Mouse (Mus musculus) kidney, adult 2 months (tissue): Measurements from ENCODE around the gene BC004004. TPM values are rescaled to one million over a fixed set of nuclear protein-coding genes. Genes with fewer than 3 reads are reported as not detected.

Experiments used
- DNase-seq: peaks from one replicate; pipeline ENCODE4 v3.0.0; 2021
- H3K27ac ChIP-seq: fragments of 200-500 bp; 2 replicates; pipeline ENCODE4 v1.5.1; 2012; ENCODE audit warnings: low read depth, low read length, control low read depth, inconsistent platforms; ENCODE audit not compliant: insufficient read depth
- H3K27me3 ChIP-seq: fragments of 200-500 bp; replicated peaks from 2 replicates; pipeline ENCODE4 v1.6.1; 2012; ENCODE audit warnings: mild to moderate bottlenecking, moderate library complexity, low read length, inconsistent platforms; ENCODE audit not compliant: control insufficient read depth, insufficient read depth
- H3K36me3 ChIP-seq: fragments of 200-500 bp; 2 replicates; pipeline ENCODE4 v1.6.1; 2012; ENCODE audit warnings: mild to moderate bottlenecking, moderate library complexity, low read length, inconsistent platforms; ENCODE audit not compliant: control insufficient read depth, insufficient read depth
- H3K4me1 ChIP-seq: fragments of 200-500 bp; 2 replicates; pipeline ENCODE4 v1.6.1; 2011; ENCODE audit warnings: low read length; ENCODE audit not compliant: control insufficient read depth, insufficient read depth
- H3K4me3 ChIP-seq: fragments of 200-500 bp; 2 replicates; pipeline ENCODE4 v1.5.1; 2011; ENCODE audit warnings: mild to moderate bottlenecking, low read depth, low read length, control low read depth; ENCODE audit not compliant: insufficient read depth
- CTCF ChIP-seq: fragments of 200-500 bp; conservative IDR thresholded peaks from 2 replicates; pipeline ENCODE4 v1.5.1; 2011; ENCODE audit warnings: low read depth, mild to moderate bottlenecking, control low read depth, low read length, moderate library complexity, mixed read lengths; ENCODE audit not compliant: insufficient read depth, insufficient read length
- POLR2A ChIP-seq: fragments of 200-500 bp; IDR thresholded peaks from one replicate; pipeline ENCODE4 v1.6.1; 2011; ENCODE audit warnings: low read depth, low read length, control low read depth
- WGBS: fragments of 180-500 bp; shearing (Covaris S2); methylation state at CpG from one replicate; pipeline ENCODE4 v1.1.7; 2018; 5-methylcytosine and 5-hydroxymethylcytosine counted together
- polyA plus RNA-seq: library from polyadenylated mRNA; depleted of rRNA; stranded (reverse); fragments of >200 nt; gene quantifications from 2 replicates; pipeline ENCODE4 v1.2.3, GENCODE M21; 2012; rRNA removed

Gene BC004004
- polyA plus RNA-seq, 1 experiment, result 228 TPM

GRCm38 (mm10) chr17:29363109-29363508, 94.5 kb downstream of the BC004004 start:
- WGBS, result 86% methylated on average over 8 of the region's 8 CpGs
- no peak for TF ChIP-seq CTCF
- TF ChIP-seq POLR2A, result no peak

More at GRCm38 (mm10) chr17:29363109-29363508, 94.5 kb downstream of the BC004004 start:
- no peak for DNase-seq
- no peaks in the 10 kb centered on the region for H3K27me3 ChIP-seq
- H3K4me1 ChIP-seq, result no peaks in the 10 kb centered on the region
- H3K27ac ChIP-seq, result no peak overlapping the region
- no peaks in the 10 kb centered on the region for H3K36me3 ChIP-seq
- H3K4me3 ChIP-seq, result no peak overlapping the region

Other genes starting within 250 kb of the BC004004 start
- gene Srsf3, start 236.2 kb upstream of the BC004004 start, polyA plus RNA-seq, result 71.0 and 85.2 TPM in 2 replicates
- 11.6 and 13.7 TPM in 2 replicates for gene Cdkn1a, start 177.8 kb upstream of the BC004004 start, polyA plus RNA-seq
- 0.16 and 0.34 TPM in 2 replicates for gene Rab44, start 154.6 kb upstream of the BC004004 start, polyA plus RNA-seq
- 0.78 and 1.2 TPM in 2 replicates for gene Cpne5, start 30.6 kb upstream of the BC004004 start, polyA plus RNA-seq
- 21.5 and 23.5 TPM in 2 replicates for gene Ppil1, start 4.6 kb upstream of the BC004004 start, polyA plus RNA-seq
- gene Pi16, start 48.9 kb downstream of the BC004004 start, polyA plus RNA-seq, result 18.4 and 22.2 TPM in 2 replicates
- gene Mtch1, start 79.1 kb downstream of the BC004004 start, polyA plus RNA-seq, result 375 and 393 TPM in 2 replicates
- gene Fgd2, start 92.1 kb downstream of the BC004004 start, polyA plus RNA-seq, result 10.1 and 11.4 TPM in 2 replicates
- 16.0 and 18.8 TPM in 2 replicates for gene Pim1, start 222.0 kb downstream of the BC004004 start, polyA plus RNA-seq